12 mouse cellular contexts compared by ENCODE assay signal in the genomic region with DNA sequence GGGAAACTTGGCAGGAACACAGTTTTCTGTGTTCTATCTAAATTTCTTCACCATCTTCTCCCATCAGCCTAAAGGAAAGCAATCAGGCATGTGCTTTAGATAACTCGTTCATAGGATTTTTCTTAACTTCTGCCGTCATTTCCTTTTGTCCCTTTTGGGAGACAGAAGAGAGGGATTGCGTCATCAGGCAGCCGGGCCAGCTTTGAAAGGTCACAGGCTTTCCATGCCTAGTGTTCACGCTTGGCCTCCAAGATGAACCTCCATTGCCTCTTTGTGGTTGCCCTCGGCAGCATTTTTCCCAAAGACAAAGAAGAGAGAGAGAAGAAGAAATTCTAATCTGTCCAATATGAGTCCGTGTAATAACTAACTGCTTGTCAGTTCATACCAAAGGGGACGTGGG.
A peak's percentile ranks its signal among the peaks of the same experiment; 100 is the strongest.
DNase-seq lines count a peak whose midpoint lies in the region; ATAC-seq and TF ChIP-seq lines count a peak whose summit lies in the region.
"Had no signal": no experiment of that assay in that cellular context is flagged by ENCODE, and none has a peak within 500 bp of the region (broad histone marks: within the 10 kb centered on the region; RNA-seq: fewer than 3 reads in every experiment).

No protein-coding gene starts in this region.

- 63% methylated on average over 8 of the region's 8 CpGs for WGBS in kidney, adult 2 months
- WGBS in heart, embryonic 16.5 days: 40% methylated on average over 8 of the region's 8 CpGs

- peaks cover 6% of the 10 kb centered on the region; the same call in 1 of the 2 replicates for H3K4me1 ChIP-seq in kidney, adult 2 months (ENCODE audit: control insufficient read depth, insufficient read depth, low read length)
- peaks cover 15% of the 10 kb centered on the region for H3K4me1 ChIP-seq in heart, embryonic 16.5 days (ENCODE audit: control insufficient read depth, insufficient read depth, low read length)

- no peaks in the 10 kb centered on the region for H3K36me3 ChIP-seq in kidney, adult 2 months (ENCODE audit: control insufficient read depth, insufficient read depth, low read length)
- no peaks in the 10 kb centered on the region for H3K36me3 ChIP-seq in heart, embryonic 16.5 days (ENCODE audit: control insufficient read depth, insufficient read depth)
- H3K36me3 ChIP-seq: hindbrain, embryonic 15.5 days had no signal

- no peak overlapping the region for H3K4me3 ChIP-seq in kidney, adult 2 months (ENCODE audit: insufficient read depth, low read depth, low read length)
- no peak overlapping the region for H3K4me3 ChIP-seq in heart, embryonic 16.5 days (ENCODE audit: low read length)
- H3K4me3 ChIP-seq: hindbrain, embryonic 15.5 days; limb, embryonic 13.5 days; midbrain, embryonic 13.5 days had no signal

- 0 out of 2 replicates have a peak, but pooled peaks have one; percentile 23 for ATAC-seq in heart, embryonic 16.5 days (replicated peaks; ENCODE audit: extremely low read depth, insufficient read depth, low FRiP score)
- ATAC-seq in cerebellum, adult (ENCODE audit: insufficient number of reproducible peaks, low FRiP score, low TSS enrichment): no peak
- ATAC-seq: midbrain, embryonic 13.5 days had no signal

- H3K4me2 ChIP-seq in heart, embryonic 16.5 days (ENCODE audit: low read depth, low read length): no peak overlapping the region
- H3K4me2 ChIP-seq: hindbrain, embryonic 15.5 days; limb, embryonic 13.5 days; midbrain, embryonic 13.5 days had no signal

- H3K27me3 ChIP-seq in kidney, adult 2 months (replicated peaks; ENCODE audit: control insufficient read depth, insufficient read depth, low read length): no peaks in the 10 kb centered on the region
- H3K27me3 ChIP-seq in heart, embryonic 16.5 days (ENCODE audit: control insufficient read depth, insufficient read depth, low read length): no peaks in the 10 kb centered on the region
- H3K27me3 ChIP-seq: hindbrain, embryonic 15.5 days; limb, embryonic 13.5 days; midbrain, embryonic 13.5 days had no signal

- H3K27ac ChIP-seq in kidney, adult 2 months (ENCODE audit: insufficient read depth, low read depth, low read length): no peak overlapping the region
- H3K27ac ChIP-seq in heart, embryonic 16.5 days (ENCODE audit: low read length): peak overlapping the region; percentile 20; the same call in 1 of the 2 replicates
- H3K27ac ChIP-seq: hindbrain, embryonic 15.5 days; midbrain, embryonic 13.5 days had no signal

- TF ChIP-seq CTCF in kidney, adult 2 months (conservative IDR thresholded peaks at IDR 0.05; ENCODE audit: insufficient read depth, insufficient read length, low read depth, low read length): no peak

- no peaks in the 10 kb centered on the region for H3K9me3 ChIP-seq in heart, embryonic 16.5 days (replicated peaks; ENCODE audit: control insufficient read depth, low read length)
- H3K9me3 ChIP-seq: hindbrain, embryonic 15.5 days; limb, embryonic 13.5 days; midbrain, embryonic 13.5 days had no signal

- no peak for TF ChIP-seq POLR2A in kidney, adult 2 months (IDR thresholded peaks at IDR 0.05; ENCODE audit: low read depth, low read length)

- DNase-seq in kidney, adult 2 months: peak; percentile 12
- DNase-seq in kidney, adult 18-20 months: no peak
- peak; percentile 38 for DNase-seq in adipocyte (ENCODE audit: low spot score)
- peak; percentile 57 for DNase-seq in adrenal gland, adult 8-10 months
- DNase-seq in left cerebral cortex, adult 11 months (ENCODE audit: low spot score): no peak
- DNase-seq: cerebellum, postnatal 14 days; thymus, postnatal 36 days had no signal

- H3K9ac ChIP-seq in heart, embryonic 16.5 days (ENCODE audit: low read length): no peak overlapping the region
- H3K9ac ChIP-seq: hindbrain, embryonic 15.5 days; limb, embryonic 13.5 days; midbrain, embryonic 13.5 days had no signal

Comparison
In these comparisons a context has a peak if more than half of its experiments do, and no peak if none do; other contexts are left out.
1. DNase-seq: peak in kidney, adult 2 months (single experiment), adipocyte (single experiment) and adrenal gland, adult 8-10 months (single experiment); none in kidney, adult 18-20 months (single experiment) and left cerebral cortex, adult 11 months (single experiment).